Mouse (Mus musculus) C2C12 (cell line): ENCODE measurements around the gene Ddx52.

Experiments used
- CEBPB ChIP-seq: IDR thresholded peaks from one replicate; pipeline ENCODE4 v1.6.1; 2011; ENCODE audit warnings: low read depth, mild to moderate bottlenecking, control low read depth, moderate library complexity
- CTCF ChIP-seq: IDR thresholded peaks from one replicate; pipeline ENCODE4 v1.5.1; 2011; ENCODE audit not compliant: control insufficient read depth, insufficient read depth, insufficient read length
- FOSL1 ChIP-seq: IDR thresholded peaks from one replicate; pipeline ENCODE4 v1.8.0; 2011; ENCODE audit warnings: mild to moderate bottlenecking, low read length; ENCODE audit not compliant: poor library complexity, insufficient read depth, severe bottlenecking
- MAX ChIP-seq: IDR thresholded peaks from one replicate; pipeline ENCODE4 v1.6.1; 2011; ENCODE audit warnings: mild to moderate bottlenecking, control low read depth
- MYOD1 ChIP-seq: IDR thresholded peaks from one replicate; pipeline ENCODE4 v1.6.1; 2011; ENCODE audit warnings: low read depth; ENCODE audit not compliant: control insufficient read depth, insufficient read length
- MYOG ChIP-seq: IDR thresholded peaks from one replicate; pipeline ENCODE4 v1.6.1; 2011; ENCODE audit not compliant: control insufficient read depth, insufficient read length; ENCODE audit errors: extremely low read depth
- USF1 ChIP-seq: IDR thresholded peaks from one replicate; pipeline ENCODE4 v1.6.1; 2011; ENCODE audit warnings: low read depth, mild to moderate bottlenecking, control low read depth, moderate library complexity

DNA sequence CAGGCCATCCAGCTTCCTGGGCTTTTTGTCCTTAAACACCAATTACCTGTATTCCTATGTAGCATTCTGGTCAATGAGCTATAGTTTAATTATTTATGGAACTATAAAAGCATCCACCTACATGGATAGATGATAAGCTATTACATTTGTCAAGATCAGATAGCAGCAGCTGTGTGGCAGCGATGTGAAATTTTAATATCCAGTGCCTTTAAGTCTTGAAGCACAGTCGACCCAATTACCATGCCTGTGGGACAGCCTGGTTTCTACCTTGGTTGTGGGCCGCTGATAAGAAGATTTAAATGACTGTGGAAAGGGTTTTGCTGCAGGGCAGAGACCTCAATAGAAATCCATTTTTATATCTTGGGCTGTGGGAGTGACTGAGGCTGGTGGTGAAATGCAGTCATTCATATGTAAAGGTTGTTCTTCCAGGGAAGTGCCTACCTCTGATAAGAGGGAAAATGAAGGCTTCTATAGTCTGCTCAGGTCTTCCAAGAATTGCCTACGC, 57.6 kb downstream of the Ddx52 start:
- no peak for TF ChIP-seq CTCF
- no peak for TF ChIP-seq MAX
- no peak for TF ChIP-seq MYOD1
- TF ChIP-seq USF1, result no peak
- no peak for TF ChIP-seq MYOG
- no peak for TF ChIP-seq FOSL1
- TF ChIP-seq CEBPB, result no peak
